Mouse (Mus musculus) lung, postnatal 0 days (tissue): ENCODE measurements around the gene Ntan1.
"Not testable (repeated sequence)": the region's sequence is repeated elsewhere in the genome, so short reads cannot be mapped to it uniquely, and the experiment has no call there.

Experiments used
- CTCF ChIP-seq: IDR thresholded peaks from 2 replicates; pipeline ENCODE4 v1.5.1; 2016; ENCODE audit warnings: antibody characterized with exemption, mild to moderate bottlenecking
- EP300 ChIP-seq: IDR thresholded peaks from 2 replicates; pipeline ENCODE4 v1.6.1; 2016; ENCODE audit warnings: antibody characterized with exemption, mild to moderate bottlenecking, control low read depth

- TF ChIP-seq CTCF, EP300: not testable (repeated sequence)
These were observed 44.0 kb upstream of the Ntan1 start for GRCm38 (mm10) chr16:13774651-13775050.
